Mouse (Mus musculus) heart, postnatal 4 days (tissue): ENCODE measurements around the gene Pth2. TPM values are rescaled to one million over a fixed set of nuclear protein-coding genes. Genes with fewer than 3 reads are reported as not detected.
A peak's percentile ranks its signal among the peaks of the same experiment; 100 is the strongest.
"Not testable (repeated sequence)": the region's sequence is repeated elsewhere in the genome, so short reads cannot be mapped to it uniquely, and the experiment has no call there.

Experiments used
- DNase-seq: peaks from one replicate; pipeline ENCODE4 v3.0.0; 2021
- total RNA-seq, 2 experiments: library from RNA; stranded (reverse); gene quantifications; 2 replicates each; pipeline ENCODE4 v1.2.3; 2021

The Pth2 gene
- total RNA-seq, 2 experiments from 2014 or later, result not detected

- no peak for DNase-seq
Measured at GRCm38 (mm10) chr7:45153586-45153985, 27.2 kb upstream of the Pth2 start.

- peak; percentile 98 for DNase-seq
Measured at GRCm38 (mm10) chr7:45154096-45154992, 26.5 kb upstream of the Pth2 start, which contains the start of the genes Pih1d1 and Aldh16a1. Gene Pih1d1 (plus strand): TSS chr7:45154303. Gene Aldh16a1 (minus strand): TSS chr7:45154584.

- DNase-seq, result peak; percentile 80
Measured at GRCm38 (mm10) chr7:45154993-45155514, 25.7 kb upstream of the Pth2 start.

- DNase-seq, result no peak
Measured at GRCm38 (mm10) chr7:45155590-45155989, 25.2 kb upstream of the Pth2 start.

DNA sequence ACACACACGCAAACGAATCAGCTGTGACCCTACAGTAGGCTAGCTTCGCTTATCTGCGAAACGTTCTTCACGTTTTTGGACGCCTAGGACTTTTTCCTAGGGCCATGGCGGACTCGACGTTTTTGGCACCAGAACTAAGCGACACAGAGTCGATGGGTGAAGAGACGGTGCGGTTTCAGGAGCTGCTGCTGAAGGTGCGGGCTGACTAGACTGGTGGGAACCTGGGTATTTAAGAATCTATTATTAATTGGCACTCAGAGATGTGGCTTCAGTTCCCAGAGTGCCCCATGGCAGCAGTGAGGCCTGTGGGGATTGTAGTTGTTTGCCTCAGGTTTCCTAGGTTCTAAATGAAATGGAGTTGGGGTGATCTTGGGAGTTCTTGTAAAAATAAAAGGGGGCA is 24.6 kb upstream of the Pth2 start:
- no peak for DNase-seq

- no peak for DNase-seq
Measured at GRCm38 (mm10) chr7:45157459-45157858, 23.3 kb upstream of the Pth2 start.

GRCm38 (mm10) chr7:45158991-45159390 is 21.8 kb upstream of the Pth2 start:
- DNase-seq, result no peak

DNA sequence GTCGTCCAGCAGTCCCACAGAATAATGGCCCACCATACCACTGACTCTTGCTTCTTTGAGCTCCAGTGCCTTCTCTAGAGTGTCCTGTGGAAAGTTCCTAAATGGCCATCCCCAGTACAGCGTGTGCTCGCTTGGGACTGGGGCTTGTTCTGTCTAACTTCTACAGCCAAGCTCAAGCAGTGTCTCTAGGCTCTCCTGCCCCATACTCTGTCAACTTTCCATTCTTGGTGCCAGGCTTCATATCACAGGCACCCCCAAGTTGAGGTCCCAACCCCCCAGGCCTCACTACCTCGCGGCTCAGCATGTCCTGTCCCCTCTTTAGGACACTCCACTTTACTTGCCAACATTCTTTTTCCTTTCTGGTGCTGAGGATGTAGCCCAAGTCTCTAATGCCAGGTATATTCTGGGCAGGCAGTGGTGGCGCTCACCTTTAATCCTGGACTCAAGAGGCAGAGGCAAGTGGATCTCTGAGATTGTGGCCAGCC is 20.4 kb upstream of the Pth2 start:
- no peak for DNase-seq

GRCm38 (mm10) chr7:45160866-45161265 is 19.9 kb upstream of the Pth2 start:
- no peak for DNase-seq

DNA sequence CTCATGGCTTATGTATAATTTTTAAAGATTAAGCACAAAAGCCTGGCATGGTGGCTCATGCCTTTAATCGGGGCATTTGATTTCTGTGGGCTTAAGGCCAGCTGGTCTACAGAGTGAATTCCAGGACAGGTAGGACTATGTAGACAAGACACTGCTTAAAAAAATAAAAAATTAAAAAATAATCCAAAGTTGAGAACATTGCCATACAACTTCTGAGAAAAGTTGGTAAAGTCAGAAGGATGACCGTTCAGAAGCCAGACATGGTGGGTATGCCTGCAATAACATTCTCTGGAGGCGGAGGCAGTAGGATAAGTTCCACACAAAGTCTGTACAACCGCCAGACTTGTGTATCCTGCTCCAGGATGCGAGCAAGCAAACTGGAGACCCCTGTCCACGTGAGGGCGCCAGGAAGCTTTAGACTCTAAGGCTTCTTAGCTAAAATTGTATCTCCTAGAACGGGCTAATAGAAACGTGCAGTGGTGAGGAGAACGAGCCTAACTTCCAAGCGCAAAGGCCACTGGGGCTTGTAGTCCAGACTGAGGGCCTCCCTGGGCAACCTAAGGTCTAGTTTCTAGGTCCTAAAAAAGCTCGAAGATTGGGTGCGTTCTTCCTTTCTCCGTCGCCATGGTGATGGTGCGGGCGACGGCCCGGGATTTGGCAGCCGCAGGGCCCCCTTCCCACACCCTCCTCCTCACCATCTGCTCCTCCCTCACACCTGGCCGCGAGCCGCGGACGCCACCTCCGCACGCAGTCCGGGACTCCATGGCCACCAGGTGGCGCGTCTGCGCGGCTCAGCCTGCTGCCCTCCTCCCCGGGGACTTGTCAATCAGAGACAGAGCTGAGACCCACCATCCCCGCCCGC is 19.0 kb upstream of the Pth2 start:
- DNase-seq, result peak; percentile 93

- no peak for DNase-seq
Measured at GRCm38 (mm10) chr7:45162551-45162950, 18.2 kb upstream of the Pth2 start.

DNA sequence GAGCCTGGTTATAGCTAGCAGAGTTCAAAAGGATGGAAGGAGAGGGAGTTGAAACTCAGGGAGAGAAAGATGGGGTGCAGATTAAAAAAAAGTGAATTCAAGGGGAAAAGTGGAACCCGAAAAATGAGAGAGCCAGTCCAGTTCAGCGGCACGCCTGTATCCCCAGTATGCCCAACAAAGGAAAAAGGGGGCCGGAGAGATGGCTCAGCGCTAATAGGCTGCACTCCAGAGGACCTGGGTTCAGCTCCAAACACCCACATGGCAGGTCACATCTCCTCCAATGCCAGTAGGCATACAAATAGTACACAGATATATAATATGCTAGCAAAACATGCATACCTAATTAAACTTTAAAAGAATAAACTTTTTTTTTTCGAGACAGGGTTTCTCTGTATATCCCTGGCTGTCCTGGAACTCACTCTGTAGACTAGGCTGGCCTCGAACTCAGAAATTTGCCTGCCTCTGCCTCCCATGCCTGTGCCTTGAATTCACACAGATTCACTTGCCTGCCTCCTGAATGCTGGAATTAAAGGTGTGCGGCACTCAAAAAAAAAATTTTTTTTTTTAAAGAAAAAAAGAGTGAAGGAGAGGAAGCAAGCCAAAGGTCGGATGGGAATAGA is 17.7 kb upstream of the Pth2 start:
- no peak for DNase-seq

- DNase-seq, result peak; percentile 35
Measured at GRCm38 (mm10) chr7:45163735-45164490, 16.9 kb upstream of the Pth2 start, which contains the start of gene Slc17a7. Gene Slc17a7 (plus strand): TSS chr7:45163949.

GRCm38 (mm10) chr7:45164833-45165232 is 16.0 kb upstream of the Pth2 start:
- DNase-seq, result no peak

DNA sequence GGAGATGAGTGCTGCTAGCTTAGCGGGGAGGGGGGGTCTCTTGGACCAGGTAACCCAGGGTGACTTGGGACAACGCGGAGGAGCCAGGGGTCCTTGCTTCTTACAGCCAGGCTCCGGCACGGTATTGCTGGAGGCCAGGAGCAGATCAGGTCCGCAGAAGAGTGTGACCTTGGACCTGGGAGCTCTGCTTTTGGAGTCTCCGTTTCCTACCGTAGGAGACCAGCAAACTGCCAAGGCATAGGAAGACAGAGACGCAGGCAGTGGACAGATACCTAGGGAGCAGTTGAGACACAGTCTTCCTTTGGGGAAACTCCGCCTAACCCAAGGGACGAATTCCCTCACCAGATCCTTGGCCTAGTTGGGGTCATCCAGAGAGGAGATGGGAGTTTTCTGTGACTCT is 15.1 kb upstream of the Pth2 start:
- no peak for DNase-seq

DNA sequence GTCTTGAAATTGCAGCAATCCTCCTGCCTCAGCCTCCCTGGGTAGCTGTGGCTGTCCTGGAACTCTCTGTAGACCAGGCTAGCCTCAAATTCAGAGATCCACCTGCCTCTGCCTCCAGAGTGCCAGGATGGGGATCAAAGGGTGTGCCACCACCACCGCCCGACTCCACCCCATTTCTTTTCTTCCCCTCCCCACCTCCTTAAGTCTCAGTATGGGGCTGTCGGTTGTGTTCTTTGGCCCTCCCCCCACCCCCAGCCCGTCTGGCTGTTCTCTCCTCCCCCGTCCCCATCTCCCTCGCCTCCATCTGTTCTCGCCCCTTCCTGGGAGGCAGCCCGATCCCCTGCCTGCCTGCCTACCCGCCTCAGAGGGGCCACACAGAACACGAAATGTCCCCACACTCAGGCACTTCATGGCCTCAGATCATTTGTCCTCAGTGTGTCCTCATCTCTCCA is 13.8 kb upstream of the Pth2 start:
- no peak for DNase-seq

GRCm38 (mm10) chr7:45167761-45168445 is 12.9 kb upstream of the Pth2 start:
- DNase-seq, result no peak

GRCm38 (mm10) chr7:45168656-45169055 is 12.1 kb upstream of the Pth2 start:
- no peak for DNase-seq

DNA sequence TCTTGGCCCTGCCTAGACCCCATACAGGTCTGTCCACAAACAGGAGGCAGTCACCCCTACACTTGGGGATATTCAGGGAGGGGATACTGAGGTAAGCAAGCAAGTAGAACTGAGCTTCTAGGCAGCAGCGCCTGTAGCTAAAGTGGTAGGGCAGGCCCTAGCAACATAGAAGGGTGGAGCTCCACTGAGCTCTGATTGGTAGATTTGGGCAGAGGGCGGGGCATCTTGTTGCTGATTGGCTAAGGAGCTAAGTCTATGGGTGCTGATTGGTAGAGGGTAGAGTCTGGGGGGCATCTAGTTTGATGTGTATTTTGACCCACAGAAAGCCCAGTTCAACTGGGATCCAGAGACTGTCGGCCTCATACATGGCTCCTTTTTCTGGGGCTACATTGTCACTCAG is 11.3 kb upstream of the Pth2 start:
- DNase-seq, result no peak

DNA sequence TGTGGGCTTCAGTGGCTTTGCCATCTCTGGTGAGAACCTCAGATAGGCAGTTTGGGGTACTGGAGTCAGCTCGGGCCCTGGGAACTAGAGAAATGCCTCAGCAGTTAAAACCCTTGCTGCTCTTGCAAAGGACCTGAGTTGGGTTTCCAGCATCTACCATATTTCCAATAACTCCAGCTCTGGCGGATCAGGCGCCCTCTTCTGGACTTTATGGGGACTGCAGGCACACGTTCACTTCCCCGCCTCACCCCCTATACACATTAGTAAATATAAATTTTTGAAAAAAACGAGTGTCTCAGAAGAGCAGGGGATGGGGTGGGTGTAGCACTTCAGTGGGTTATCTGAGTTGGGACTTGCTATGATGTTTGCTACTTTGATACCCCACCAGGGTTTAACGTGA is 7.8 kb upstream of the Pth2 start:
- DNase-seq, result no peak

- DNase-seq, result not testable (repeated sequence)
Measured at GRCm38 (mm10) chr7:45173772-45174171, 7.0 kb upstream of the Pth2 start.
